Mouse (Mus musculus): ENCODE measurements at regions not wholly inside any gene's neighbourhood (a gene's known extent, or its start where the extent isn't known, plus 50 kb on each side); places are given as distances from the start of the nearest gene placed in this dataset.

DNA sequence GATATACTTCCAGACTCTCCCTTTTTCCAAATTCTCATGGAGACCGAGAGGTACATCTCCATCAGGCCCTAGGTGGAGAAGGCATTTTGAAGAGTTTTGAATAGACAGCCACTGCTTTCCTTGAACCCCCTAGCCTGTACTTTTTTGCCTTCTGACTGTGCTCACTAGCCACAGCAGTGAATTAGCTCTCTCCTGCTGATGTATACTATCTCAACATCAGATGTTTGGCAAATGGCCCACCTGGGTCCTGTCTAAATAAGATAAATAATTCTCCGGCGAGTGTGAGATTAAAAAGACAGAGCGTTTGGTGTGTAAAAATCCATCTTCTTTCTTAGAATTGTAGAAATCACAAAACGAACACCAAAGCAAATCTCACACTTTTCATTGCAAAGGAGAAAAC is 88.4 kb upstream of the 4933402D24Rik start:
- TF ChIP-seq KAT2A (conservative IDR thresholded peaks at IDR 0.05; ENCODE audit: low read depth, low read length) (no peak), MAFK (IDR thresholded peaks at IDR 0.05; ENCODE audit: borderline replicate concordance, low read depth, low read length) (no peak), CHD2 (IDR thresholded peaks at IDR 0.05; ENCODE audit: low read length) (no peak), CTCF (IDR thresholded peaks at IDR 0.05 in 2 of 3, conservative IDR thresholded peaks at IDR 0.05 in 1 of 3; ENCODE audit: control insufficient read depth in 1 of 3, insufficient read depth in 1 of 3, low read depth in 2 of 3, low read length in 3 of 3, poor library complexity in 1 of 3, severe bottlenecking in 1 of 3) (no peak), JUND (IDR thresholded peaks at IDR 0.05; ENCODE audit: low read depth, low read length) (no peak), POLR2A (IDR thresholded peaks at IDR 0.05; ENCODE audit: control insufficient read depth in 1 of 2, insufficient read depth in 1 of 2, low read depth in 1 of 2, low read length in 2 of 2, poor library complexity in 1 of 2) (no peak), HCFC1 (IDR thresholded peaks at IDR 0.05; ENCODE audit: low read depth, low read length) (no peak), GATA1 (IDR thresholded peaks at IDR 0.05; ENCODE audit: low read depth, low read length) (0 out of 2 replicates have a peak, but pooled peaks have one; percentile 43), SIN3A (IDR thresholded peaks at IDR 0.05; ENCODE audit: low read length) (no peak), MEF2A (IDR thresholded peaks at IDR 0.05; ENCODE audit: extremely low read depth, insufficient replicate concordance, low read depth, low read length, poor library complexity, severe bottlenecking) (no peak), TBP (IDR thresholded peaks at IDR 0.05; ENCODE audit: low read depth, low read length) (no peak), EP300 (IDR thresholded peaks at IDR 0.05; ENCODE audit: low read depth in 1 of 2, low read length in 2 of 2) (peak; percentile 46 to 66; a peak in 3 of 4 replicates)
